Mouse (Mus musculus) forebrain, postnatal 0 days (tissue): ENCODE data around the gene Dock2. TPM values are rescaled to one million over a fixed set of nuclear protein-coding genes. Genes with fewer than 3 reads are reported as not detected.

ENCODE experiments used
- ATAC-seq: fragments of 200-750 bp; cut with Nextera tagmentation; 2 replicates; pipeline ENCODE4 v1.8.0; 2017; ENCODE audit warnings: mild to moderate bottlenecking, moderate library complexity
- DNase-seq: peaks from one replicate; pipeline ENCODE4 v3.0.0-alpha.2; 2015
- H3K27ac ChIP-seq: fragments of 300-500 bp; sonication (generic); 2 replicates; pipeline ENCODE4 v1.5.1; 2014; ENCODE audit warnings: low read depth, mild to moderate bottlenecking, antibody characterized with exemption, low read length, moderate library complexity, mixed read lengths
- H3K27me3 ChIP-seq: fragments of 300-500 bp; sonication (generic); 2 replicates; pipeline ENCODE4 v1.6.1; 2014; ENCODE audit warnings: mild to moderate bottlenecking, low read length, mixed read lengths; ENCODE audit not compliant: insufficient read depth
- H3K36me3 ChIP-seq: fragments of 300-500 bp; sonication (generic); 2 replicates; pipeline ENCODE4 v1.6.1; 2014; ENCODE audit warnings: mild to moderate bottlenecking, moderate library complexity; ENCODE audit not compliant: insufficient read depth
- H3K4me1 ChIP-seq: fragments of 300-500 bp; sonication (generic); 2 replicates; pipeline ENCODE4 v1.6.1; 2014; ENCODE audit warnings: antibody characterized with exemption; ENCODE audit not compliant: insufficient read depth
- H3K4me2 ChIP-seq: fragments of 300-500 bp; sonication (generic); 2 replicates; pipeline ENCODE4 v1.6.1; 2014; ENCODE audit warnings: low read depth, mild to moderate bottlenecking, moderate library complexity
- H3K4me3 ChIP-seq: fragments of 300-500 bp; sonication (generic); 2 replicates; pipeline ENCODE4 v1.5.1; 2014; ENCODE audit warnings: low read depth, low read length, mixed read lengths
- H3K9ac ChIP-seq: fragments of 300-500 bp; sonication (generic); 2 replicates; pipeline ENCODE4 v1.6.1; 2014; ENCODE audit warnings: mild to moderate bottlenecking
- H3K9me3 ChIP-seq: fragments of 300-500 bp; sonication (generic); 2 replicates; pipeline ENCODE4 v1.6.1; 2016; ENCODE audit warnings: low read length
- CTCF ChIP-seq: sonication (generic); IDR thresholded peaks from 2 replicates; pipeline ENCODE4 v1.5.1; 2016; ENCODE audit warnings: antibody characterized with exemption, control low read depth, low read depth
- WGBS: fragments of 180-500 bp; shearing (Covaris S2); extraction: QIAGEN DNeasy Blood & Tissue Kit; methylation state at CpG from one replicate; pipeline ENCODE4 v1.1.7; 2014; 5-methylcytosine and 5-hydroxymethylcytosine counted together
- polyA plus RNA-seq: library from polyadenylated mRNA; unstranded; fragments of >200 nt; fragmentation: Nextera tagmentation; extraction: Ambion mirVana; gene quantifications from 2 replicates; pipeline ENCODE4 v1.2.1, GENCODE M21; 2015
- total RNA-seq: library from RNA; depleted of rRNA; stranded (reverse); fragments of >200 nt; gene quantifications from 2 replicates; pipeline ENCODE4 v1.2.3, GENCODE M21; 2014

Gene Dock2
- total and polyA plus RNA-seq, 2 experiments from 2014 or later: 0.63 to 2.3 TPM

DNA sequence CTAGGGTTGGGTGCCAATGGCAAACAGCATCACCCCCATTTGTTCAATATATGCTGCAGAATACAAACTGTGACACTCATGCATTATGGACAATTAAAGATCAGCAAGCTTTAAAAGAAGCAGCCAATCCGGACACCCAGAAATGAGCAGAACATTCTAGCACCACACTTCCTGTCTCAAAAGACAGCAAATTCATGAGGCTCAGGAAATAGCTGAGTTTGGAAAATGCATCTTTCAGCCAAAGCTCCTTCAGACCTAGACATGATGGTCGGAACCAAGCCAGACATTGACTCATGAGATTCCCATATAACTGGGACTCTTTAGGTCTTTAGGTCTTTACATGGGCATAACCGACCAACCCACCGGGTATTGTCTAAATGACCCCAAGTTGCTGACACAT is 6.2 kb downstream of the Dock2 start:
- Histone ChIP-seq H3K27me3 (no peaks in the 10 kb centered on the region), H3K36me3 (no peaks in the 10 kb centered on the region), H3K9me3 (no peaks in the 10 kb centered on the region), H3K4me2 (no peak overlapping the region), H3K4me1 (no peaks in the 10 kb centered on the region), H3K9ac (no peak overlapping the region), H3K27ac (no peak overlapping the region), H3K4me3 (no peak overlapping the region)
- ATAC-seq (no peak), DNase-seq (no peak)
- no peak for TF ChIP-seq CTCF
- 93% methylated on average over 4 of the region's 4 CpGs for WGBS

DNA sequence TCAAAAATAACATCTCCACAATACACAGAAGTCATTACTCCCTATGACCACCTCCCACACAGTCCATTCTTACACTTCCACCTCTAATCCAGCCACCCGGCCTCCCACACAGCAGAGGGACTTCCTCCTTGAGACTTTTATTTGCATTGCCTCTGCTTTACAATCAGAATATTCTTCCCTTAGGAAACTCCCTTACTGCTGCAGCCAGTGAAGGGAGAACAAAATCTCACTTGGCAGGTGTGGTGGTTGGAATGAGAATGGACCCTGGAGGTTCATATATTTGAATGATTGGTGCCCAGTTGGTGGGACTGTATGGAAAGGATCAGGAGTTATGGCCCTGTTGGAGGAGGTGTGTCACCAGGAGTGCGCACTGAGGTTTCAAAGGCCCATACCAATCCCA is 7.6 kb downstream of the Dock2 start:
- Histone ChIP-seq H3K4me3 (no peak overlapping the region), H3K4me2 (no peak overlapping the region), H3K9ac (no peak overlapping the region), H3K36me3 (no peaks in the 10 kb centered on the region), H3K27ac (no peak overlapping the region), H3K27me3 (no peaks in the 10 kb centered on the region), H3K4me1 (no peaks in the 10 kb centered on the region), H3K9me3 (no peaks in the 10 kb centered on the region)
- no peak for DNase-seq
- 79% methylated on average over 2 of the region's 2 CpGs for WGBS
- no peak for TF ChIP-seq CTCF
- ATAC-seq: no peak

DNA sequence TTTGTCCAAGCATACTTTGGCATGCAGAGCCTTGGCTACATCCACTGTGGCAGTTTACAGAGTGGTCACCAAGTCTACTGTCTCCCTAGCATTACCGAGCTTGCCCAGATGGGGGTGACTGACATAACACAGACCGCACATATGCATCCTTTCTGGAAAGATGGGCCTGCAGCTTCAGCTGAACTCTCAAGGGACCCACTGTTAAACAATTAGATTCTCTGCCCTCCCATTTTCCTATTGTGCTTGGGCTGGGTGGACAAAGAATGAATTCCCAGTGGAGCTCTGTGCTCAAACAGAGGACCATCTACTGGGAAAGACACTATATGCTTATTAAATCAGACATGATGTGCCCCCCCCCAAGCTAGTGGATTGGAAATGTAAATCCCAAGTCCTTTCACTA is 9.1 kb downstream of the Dock2 start:
- 74% methylated on average over 2 of the region's 2 CpGs for WGBS
- no peaks in the 10 kb centered on the region for H3K9me3 ChIP-seq
- no peak overlapping the region for H3K4me2 ChIP-seq
- H3K27me3 ChIP-seq: no peaks in the 10 kb centered on the region
- H3K4me3 ChIP-seq: no peak overlapping the region
- no peak overlapping the region for H3K9ac ChIP-seq
- no peak for TF ChIP-seq CTCF
- H3K27ac ChIP-seq: no peak overlapping the region
- no peaks in the 10 kb centered on the region for H3K4me1 ChIP-seq
- H3K36me3 ChIP-seq: no peaks in the 10 kb centered on the region
- DNase-seq: no peak
- ATAC-seq: no peak

DNA sequence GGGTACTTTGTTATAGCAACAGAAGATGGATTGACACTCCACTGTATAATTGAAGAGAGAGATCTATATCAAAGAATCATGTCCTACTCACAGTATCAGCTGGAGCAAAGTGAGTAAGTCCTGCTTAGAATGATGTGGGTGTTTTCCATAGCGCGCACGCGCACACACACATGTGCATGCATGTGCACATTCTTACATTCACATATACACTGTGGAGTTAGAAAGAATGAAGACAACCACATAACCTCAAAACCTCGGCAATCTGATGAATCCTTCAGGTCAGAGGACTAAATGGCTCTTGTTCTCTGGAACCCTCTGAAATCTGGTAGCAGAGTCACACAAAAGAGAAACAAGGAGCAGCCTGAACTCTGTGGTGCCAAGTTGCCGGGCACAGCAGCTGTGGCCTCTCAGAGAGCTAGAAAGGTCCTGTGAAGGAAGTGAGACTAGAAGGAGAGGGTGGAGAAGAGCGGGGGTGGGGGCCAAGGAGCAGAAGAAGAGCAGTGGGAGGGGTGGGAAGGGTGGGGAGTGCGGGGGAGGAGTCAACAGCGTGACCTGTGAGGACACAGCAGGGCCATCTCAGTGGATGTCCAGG is 10.3 kb downstream of the Dock2 start:
- 90% methylated on average over 9 of the region's 9 CpGs for WGBS
- no peak overlapping the region for H3K27ac ChIP-seq

DNA sequence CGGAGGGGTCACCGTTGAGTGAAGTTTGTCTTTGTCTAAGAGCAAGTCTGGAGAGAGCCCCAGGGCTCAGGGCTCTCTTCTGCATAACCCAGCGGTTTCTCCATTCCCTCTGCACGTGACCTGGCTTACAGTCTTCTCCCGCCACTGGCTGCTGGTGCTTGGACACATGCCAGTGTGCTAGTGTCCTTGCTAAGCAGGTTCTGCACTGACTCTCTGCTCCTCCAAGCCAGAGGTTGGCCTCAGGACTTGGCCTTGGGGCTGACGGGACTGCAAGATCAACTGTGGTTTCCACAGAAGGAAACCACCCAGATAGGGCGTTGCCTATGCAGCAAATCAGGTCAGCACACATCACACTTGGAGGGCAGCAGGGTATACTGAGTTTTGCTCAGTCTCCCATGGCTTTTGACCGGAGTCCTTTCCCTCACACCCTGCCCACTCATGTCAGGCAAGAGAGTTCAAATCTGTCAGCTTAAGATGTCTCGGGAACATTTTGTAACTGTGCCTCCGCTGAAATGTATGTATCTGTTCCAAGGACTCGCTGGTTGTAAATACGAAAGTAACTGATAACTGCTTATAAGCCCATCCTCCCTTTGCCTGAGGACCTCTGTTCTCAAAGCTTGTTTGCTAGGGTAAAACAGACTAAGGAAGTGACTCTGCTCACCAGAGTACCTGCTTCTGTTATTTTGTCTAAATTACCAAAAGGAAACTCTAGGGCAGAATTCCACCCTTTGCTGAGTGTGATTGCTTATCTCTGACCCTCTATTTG is 12.3 kb downstream of the Dock2 start:
- Histone ChIP-seq H3K27ac (no peak overlapping the region), H3K9me3 (no peaks in the 10 kb centered on the region), H3K9ac (no peak overlapping the region), H3K4me2 (no peak overlapping the region), H3K36me3 (no peaks in the 10 kb centered on the region), H3K27me3 (no peaks in the 10 kb centered on the region), H3K4me3 (no peak overlapping the region), H3K4me1 (no peaks in the 10 kb centered on the region)
- ATAC-seq (no peak), DNase-seq (no peak)
- no peak for TF ChIP-seq CTCF
- WGBS: 73% methylated on average over 12 of the region's 12 CpGs

More for the DNA sequence above, 10.3 kb downstream of the Dock2 start:
- Histone ChIP-seq H3K27me3 (no peaks in the 10 kb centered on the region), H3K9me3 (no peaks in the 10 kb centered on the region), H3K9ac (no peak overlapping the region), H3K4me2 (no peak overlapping the region), H3K36me3 (no peaks in the 10 kb centered on the region), H3K4me3 (no peak overlapping the region), H3K4me1 (no peaks in the 10 kb centered on the region)
- no peak for ATAC-seq
- no peak for TF ChIP-seq CTCF
- DNase-seq: no peak

DNA sequence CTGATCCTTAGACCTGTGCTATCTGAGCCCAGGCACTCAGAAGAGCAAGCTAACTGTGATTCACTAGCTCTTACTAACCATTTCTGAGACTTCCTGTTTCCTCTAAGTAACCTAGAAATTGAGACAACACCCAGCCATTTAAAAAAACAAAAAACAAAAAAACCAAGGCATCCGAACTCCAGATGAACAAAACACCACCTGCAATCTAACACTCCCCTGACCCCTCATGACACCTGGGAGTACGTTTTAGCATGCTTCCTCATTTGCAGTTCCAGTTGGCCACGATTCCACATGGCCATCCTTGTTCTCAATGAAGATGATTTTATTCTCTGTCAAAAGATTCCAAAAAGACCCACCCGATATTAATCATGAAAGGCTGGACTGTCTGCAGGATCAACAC is 13.0 kb downstream of the Dock2 start:
- Histone ChIP-seq H3K36me3 (no peaks in the 10 kb centered on the region), H3K4me1 (no peaks in the 10 kb centered on the region), H3K4me3 (no peak overlapping the region), H3K27me3 (no peaks in the 10 kb centered on the region), H3K9me3 (0 out of 2 replicates have a peak, but pooled peaks cover 3% of the 10 kb centered on the region), H3K4me2 (no peak overlapping the region), H3K9ac (no peak overlapping the region), H3K27ac (no peak overlapping the region)
- 79% methylated on average over 4 of the region's 4 CpGs for WGBS
- ATAC-seq (no peak), DNase-seq (no peak)
- no peak for TF ChIP-seq CTCF

DNA sequence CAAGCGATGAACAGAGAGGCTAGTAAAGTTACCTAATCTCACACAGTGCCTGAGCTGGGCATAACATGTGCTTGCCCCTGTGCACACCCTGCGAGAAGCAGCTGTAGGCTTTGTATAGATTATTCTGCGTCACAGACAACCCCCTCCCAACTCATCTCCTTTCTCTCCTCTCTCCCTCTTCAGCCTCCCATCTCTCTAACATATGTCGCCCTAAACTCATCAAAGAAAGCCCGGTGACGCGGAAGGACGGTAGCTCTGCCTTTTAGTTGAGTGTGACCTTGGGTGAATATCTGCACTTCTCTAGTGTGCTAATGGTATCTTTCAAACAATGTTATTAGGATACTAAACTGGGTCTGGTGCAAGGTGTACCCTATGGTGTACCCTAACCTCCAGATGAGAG is 13.7 kb downstream of the Dock2 start:
- Histone ChIP-seq H3K4me1 (no peaks in the 10 kb centered on the region), H3K9ac (no peak overlapping the region), H3K27me3 (no peaks in the 10 kb centered on the region), H3K27ac (no peak overlapping the region), H3K9me3 (0 out of 2 replicates have a peak, but pooled peaks cover 3% of the 10 kb centered on the region), H3K36me3 (no peaks in the 10 kb centered on the region), H3K4me3 (no peak overlapping the region), H3K4me2 (no peak overlapping the region)
- TF ChIP-seq CTCF: no peak
- ATAC-seq (no peak), DNase-seq (no peak)
- 86% methylated on average over 8 of the region's 8 CpGs for WGBS
